Mouse (Mus musculus) small intestine, adult 2 months (tissue): ENCODE results near the gene Maml3.

Experiments used
- CTCF ChIP-seq: fragments of 200-500 bp; IDR thresholded peaks from 2 replicates; pipeline ENCODE4 v1.5.1; 2012; ENCODE audit warnings: low read depth, mild to moderate bottlenecking, control low read depth, inconsistent platforms, low read length, moderate library complexity, mixed read lengths; ENCODE audit not compliant: insufficient replicate concordance, insufficient read length; ENCODE audit errors: extremely low read depth
- POLR2A ChIP-seq: fragments of 200-500 bp; IDR thresholded peaks from 2 replicates; pipeline ENCODE4 v1.6.1; 2012; ENCODE audit warnings: low read depth, mild to moderate bottlenecking, control low read depth, inconsistent platforms, low read length, moderate library complexity

DNA sequence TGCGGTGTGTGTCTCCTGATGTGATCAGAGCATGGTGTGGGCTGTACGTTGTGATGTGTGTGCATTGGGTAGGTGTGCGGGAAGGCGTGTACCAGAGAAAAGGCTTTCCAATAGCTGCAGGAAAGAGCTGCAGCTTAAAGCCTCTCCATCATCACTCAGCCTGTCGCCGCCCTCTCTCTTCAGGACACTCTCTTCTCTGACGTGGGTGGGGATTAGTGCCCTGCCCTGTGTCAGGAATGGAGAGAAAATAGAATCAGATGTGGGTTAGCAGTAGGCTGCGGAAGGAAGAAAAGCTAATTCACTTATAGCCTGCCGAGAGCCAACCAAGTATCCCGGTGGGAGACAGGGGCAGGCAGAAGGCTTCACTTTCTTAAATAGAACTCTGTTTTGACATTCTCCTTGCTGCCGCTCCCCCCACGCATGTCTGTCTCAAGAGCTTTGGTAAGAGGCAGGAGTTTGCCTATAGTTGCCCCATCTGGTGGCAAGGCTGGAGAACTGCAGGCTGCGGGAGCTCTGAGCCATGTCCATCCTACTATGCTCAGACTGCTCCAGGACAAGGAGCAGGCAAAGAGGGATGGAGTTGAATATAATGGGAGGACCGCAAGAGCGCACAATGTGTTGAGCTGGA is 456.7 kb downstream of the Maml3 start:
- peak; percentile 89; the same call in 1 of the 2 replicates for TF ChIP-seq CTCF
- TF ChIP-seq POLR2A, result no peak
